Mouse (Mus musculus): ENCODE results near the gene Tinf2. TPM values are rescaled to one million over a fixed set of nuclear protein-coding genes. Genes with fewer than 3 reads are reported as not detected.

Tinf2 gene
- polyA plus RNA-seq, 1 experiment from 2014 or later: 32.2 TPM

DNA sequence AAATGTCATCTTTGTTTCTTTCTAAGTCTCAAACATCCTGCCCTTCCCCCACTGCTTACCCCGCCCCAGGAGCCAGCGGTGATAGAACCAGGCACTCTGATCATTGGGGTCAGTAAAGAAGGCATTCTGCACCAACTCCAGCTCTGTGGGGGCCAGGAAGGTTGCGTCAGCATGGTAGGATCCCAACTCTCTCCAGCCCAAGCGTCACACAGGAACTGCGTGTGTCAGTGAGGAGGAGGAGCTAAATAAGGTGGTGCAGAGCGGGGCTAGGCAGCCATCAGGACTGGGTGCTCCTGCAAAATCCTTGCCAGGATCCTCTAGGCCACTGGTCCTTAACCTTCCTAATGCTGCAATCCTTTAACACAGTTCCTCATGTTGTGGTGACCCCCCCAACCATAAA lies 38.1 kb upstream of the Tinf2 start:
- H3K4me2 ChIP-seq: no peak overlapping the region
- 85% methylated on average over 6 of the region's 6 CpGs for WGBS (ENCODE audit: insufficient replicate concordance)
- H3K27ac ChIP-seq: no peak overlapping the region
- no peaks in the 10 kb centered on the region for H3K27me3 ChIP-seq (replicated peaks)
- H3K9ac ChIP-seq: no peak overlapping the region
- no peak overlapping the region for H3K4me3 ChIP-seq
- no peaks in the 10 kb centered on the region for H3K9me3 ChIP-seq (replicated peaks)
- peaks cover 44% of the 10 kb centered on the region for H3K36me3 ChIP-seq
- peaks cover 50% of the 10 kb centered on the region for H3K4me1 ChIP-seq
- no peak for ATAC-seq

DNA sequence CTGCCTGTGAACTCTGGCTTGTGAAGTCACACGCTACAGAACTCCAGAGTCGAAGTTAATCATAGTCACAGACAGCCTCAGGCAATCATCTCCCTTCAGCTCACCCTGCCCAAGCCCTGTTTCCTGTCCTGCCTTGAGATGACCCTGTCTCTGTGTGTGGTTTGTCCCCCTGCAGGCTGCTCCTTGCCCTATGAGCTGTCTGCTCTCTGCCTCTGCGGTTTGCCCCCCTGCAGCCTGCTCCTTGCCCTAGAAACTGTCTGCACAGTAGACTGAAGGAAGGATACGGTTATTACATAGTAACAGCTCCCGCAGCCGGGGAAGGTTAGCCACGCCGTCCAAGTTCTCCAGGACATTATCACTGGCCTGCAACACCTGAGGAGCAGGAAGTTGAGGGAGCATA lies 35.3 kb upstream of the Tinf2 start:
- 67% methylated on average over 8 of the region's 8 CpGs for WGBS (ENCODE audit: insufficient replicate concordance)
- ATAC-seq: no peak
- H3K4me2 ChIP-seq: no peak overlapping the region
- peaks cover 49% of the 10 kb centered on the region for H3K4me1 ChIP-seq
- no peak overlapping the region for H3K4me3 ChIP-seq
- no peak overlapping the region for H3K9ac ChIP-seq
- H3K27me3 ChIP-seq (replicated peaks): peaks cover 20% of the 10 kb centered on the region
- H3K27ac ChIP-seq: no peak overlapping the region
- no peaks in the 10 kb centered on the region for H3K9me3 ChIP-seq (replicated peaks)
- peaks cover 44% of the 10 kb centered on the region for H3K36me3 ChIP-seq

DNA sequence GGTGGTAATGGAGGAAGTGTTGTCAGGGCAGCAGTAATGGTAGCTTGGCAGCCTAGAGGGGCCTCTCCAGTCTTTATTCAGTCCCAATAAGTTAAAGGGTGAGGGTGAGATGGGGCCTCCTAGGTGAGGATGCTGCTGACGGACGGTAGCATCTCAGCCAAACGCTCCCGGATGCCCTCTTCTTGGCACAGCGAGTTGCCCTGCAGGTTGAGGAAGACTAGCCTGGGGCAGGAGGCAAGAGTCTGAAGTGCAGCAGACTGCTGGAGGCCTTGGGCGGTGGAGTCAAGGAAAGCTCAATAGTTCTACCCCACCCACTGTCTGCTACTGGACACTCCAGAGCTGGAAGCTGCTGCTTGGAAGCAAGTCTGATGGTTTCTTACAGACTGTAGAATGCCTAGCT lies 34.7 kb upstream of the Tinf2 start:
- WGBS (ENCODE audit: insufficient replicate concordance): 76% methylated on average over 6 of the region's 6 CpGs
- peaks cover 21% of the 10 kb centered on the region for H3K27me3 ChIP-seq (replicated peaks)
- H3K9ac ChIP-seq: no peak overlapping the region
- no peak overlapping the region for H3K4me3 ChIP-seq
- no peak for ATAC-seq
- no peak overlapping the region for H3K27ac ChIP-seq
- peaks cover 50% of the 10 kb centered on the region for H3K4me1 ChIP-seq
- H3K36me3 ChIP-seq: peaks cover 44% of the 10 kb centered on the region
- H3K4me2 ChIP-seq: no peak overlapping the region
- no peaks in the 10 kb centered on the region for H3K9me3 ChIP-seq (replicated peaks)

DNA sequence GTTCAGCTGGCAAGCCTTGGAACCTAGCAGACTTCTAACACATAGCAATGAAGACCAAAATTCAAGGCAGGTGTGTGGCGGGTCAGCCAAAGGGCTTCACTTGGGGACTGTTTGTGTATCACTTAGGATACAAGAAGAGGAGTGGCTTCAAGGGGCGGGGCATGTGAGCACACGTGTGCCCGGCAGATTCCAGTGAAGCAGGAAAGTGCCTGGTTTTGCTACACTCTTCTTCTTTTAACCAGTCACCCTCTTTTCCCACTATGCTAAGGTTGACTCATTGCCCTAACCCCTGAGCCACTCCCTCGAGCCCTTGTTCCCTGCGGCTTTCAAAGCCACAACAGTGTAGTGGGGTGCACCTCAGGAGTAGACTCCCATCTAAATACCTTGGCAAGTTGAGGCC lies 33.3 kb upstream of the Tinf2 start:
- no peak overlapping the region for H3K9ac ChIP-seq
- 30% methylated on average over 6 of the region's 6 CpGs for WGBS (ENCODE audit: insufficient replicate concordance)
- ATAC-seq: no peak
- H3K36me3 ChIP-seq: peaks cover 39% of the 10 kb centered on the region
- peaks cover 21% of the 10 kb centered on the region for H3K27me3 ChIP-seq (replicated peaks)
- no peak overlapping the region for H3K27ac ChIP-seq
- no peaks in the 10 kb centered on the region for H3K9me3 ChIP-seq (replicated peaks)
- peaks cover 46% of the 10 kb centered on the region for H3K4me1 ChIP-seq
- H3K4me2 ChIP-seq: no peak overlapping the region
- no peak overlapping the region for H3K4me3 ChIP-seq

DNA sequence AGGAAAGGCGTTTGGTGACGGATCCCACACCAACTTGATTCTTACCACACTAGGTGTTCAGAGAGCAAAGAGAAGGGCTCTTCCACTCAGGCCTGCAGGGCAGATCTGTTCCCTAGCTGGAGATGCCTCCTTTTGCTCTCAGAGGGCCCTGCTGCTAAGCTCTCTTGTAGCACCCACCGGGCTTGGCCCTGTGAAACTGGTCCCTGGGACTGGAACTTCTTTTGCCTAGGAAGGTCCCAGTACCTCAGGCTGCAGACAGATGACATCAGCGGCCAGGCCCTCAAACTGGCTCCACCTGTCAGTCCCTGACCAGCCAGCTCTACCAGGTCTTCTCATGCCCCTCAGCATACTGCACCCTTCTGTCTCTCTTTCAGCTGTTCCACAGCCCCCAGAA lies 32.1 kb upstream of the Tinf2 start, which contains the start of gene Tgm1:
Tgm1 (minus strand) TSS at position 198 of the 394 bp plus-strand sequence.
- Histone ChIP-seq H3K9me3 (replicated peaks) (no peaks in the 10 kb centered on the region), H3K27ac (no peak within 1 kb of the TSS), H3K9ac (peak within 1 kb of the TSS; percentile 52; the same call in 1 of the 2 replicates), H3K4me2 (peak within 1 kb of the TSS; percentile 67), H3K36me3 (peaks cover 27% of the 10 kb centered on the region), H3K4me1 (peaks cover 42% of the 10 kb centered on the region), H3K27me3 (replicated peaks) (peaks cover 21% of the 10 kb centered on the region), H3K4me3 (peak within 1 kb of the TSS; percentile 36)
- WGBS (ENCODE audit: insufficient replicate concordance): 22% methylated on average over 4 of the region's 4 CpGs
- ATAC-seq: no peak

DNA sequence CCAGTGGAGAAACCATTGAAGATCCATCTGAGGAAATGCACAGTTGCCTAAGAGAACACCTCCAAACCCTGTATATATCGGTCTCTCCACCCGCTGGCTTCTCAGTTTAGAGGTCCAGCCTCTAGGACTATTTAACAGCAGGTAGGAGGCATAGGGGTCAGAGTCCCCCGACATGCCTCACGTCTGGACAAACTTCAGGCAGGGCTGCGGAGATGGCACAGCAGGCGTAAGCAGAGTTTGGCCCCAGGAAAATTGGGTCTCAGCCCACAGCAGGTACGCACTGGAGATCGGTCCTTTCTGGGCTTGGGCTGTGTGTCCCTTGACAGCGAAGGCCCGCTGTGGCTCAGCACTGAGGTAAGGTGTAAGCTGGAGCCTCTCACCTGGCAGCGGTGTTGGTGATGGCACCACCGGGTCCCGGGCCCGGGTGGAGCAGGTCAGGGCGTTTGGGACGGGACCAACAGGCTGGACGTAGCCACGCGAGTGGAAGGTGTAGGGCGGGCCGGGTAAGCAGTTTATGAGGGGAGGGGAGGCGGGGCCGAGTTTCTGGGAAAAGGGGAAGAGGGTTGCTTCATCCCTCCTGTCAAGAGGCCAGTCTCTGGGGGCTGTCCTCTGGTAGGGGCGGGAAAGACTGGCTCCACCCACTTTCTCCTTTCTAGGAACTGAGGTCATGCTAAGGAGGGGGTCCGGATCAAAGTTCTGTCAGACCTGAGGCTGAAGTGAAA lies 31.5 kb upstream of the Tinf2 start:
- ATAC-seq: peak; percentile 43
- Histone ChIP-seq H3K4me3 (peak overlapping the region; percentile 36), H3K4me1 (peaks cover 42% of the 10 kb centered on the region), H3K4me2 (peak overlapping the region; percentile 67), H3K9ac (peak overlapping the region; percentile 52; the same call in 1 of the 2 replicates), H3K27ac (no peak overlapping the region), H3K36me3 (peaks cover 22% of the 10 kb centered on the region), H3K9me3 (replicated peaks) (no peaks in the 10 kb centered on the region), H3K27me3 (replicated peaks) (peaks cover 21% of the 10 kb centered on the region)
- WGBS (ENCODE audit: insufficient replicate concordance): 13% methylated on average over 25 of the region's 25 CpGs

DNA sequence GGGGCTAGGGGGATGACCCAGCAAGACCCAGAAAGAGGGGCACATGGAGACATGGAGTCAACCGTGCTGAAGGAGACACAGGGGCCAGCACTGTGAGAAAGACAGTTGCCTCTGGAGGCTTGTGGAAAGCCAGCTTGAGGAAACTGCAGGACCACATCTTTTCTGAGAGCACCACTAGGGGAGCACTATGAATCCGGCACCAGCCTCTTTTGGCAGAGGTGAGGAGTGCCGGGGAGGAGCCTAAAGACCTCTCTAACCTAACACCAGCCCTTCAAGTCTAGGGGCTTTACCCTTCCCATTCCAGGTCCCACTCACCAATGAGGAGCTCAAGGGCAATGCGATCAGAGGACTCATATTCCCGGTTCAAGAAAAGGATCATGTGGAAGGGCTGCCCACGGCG lies 30.2 kb upstream of the Tinf2 start:
- no peak overlapping the region for H3K4me3 ChIP-seq
- H3K4me1 ChIP-seq: peaks cover 53% of the 10 kb centered on the region
- 67% methylated on average over 7 of the region's 7 CpGs for WGBS (ENCODE audit: insufficient replicate concordance)
- H3K36me3 ChIP-seq: peaks cover 8% of the 10 kb centered on the region
- no peak overlapping the region for H3K9ac ChIP-seq
- no peak overlapping the region for H3K27ac ChIP-seq
- peaks cover 21% of the 10 kb centered on the region for H3K27me3 ChIP-seq (replicated peaks)
- H3K4me2 ChIP-seq: no peak overlapping the region
- H3K9me3 ChIP-seq (replicated peaks): no peaks in the 10 kb centered on the region
- no peak for ATAC-seq

DNA sequence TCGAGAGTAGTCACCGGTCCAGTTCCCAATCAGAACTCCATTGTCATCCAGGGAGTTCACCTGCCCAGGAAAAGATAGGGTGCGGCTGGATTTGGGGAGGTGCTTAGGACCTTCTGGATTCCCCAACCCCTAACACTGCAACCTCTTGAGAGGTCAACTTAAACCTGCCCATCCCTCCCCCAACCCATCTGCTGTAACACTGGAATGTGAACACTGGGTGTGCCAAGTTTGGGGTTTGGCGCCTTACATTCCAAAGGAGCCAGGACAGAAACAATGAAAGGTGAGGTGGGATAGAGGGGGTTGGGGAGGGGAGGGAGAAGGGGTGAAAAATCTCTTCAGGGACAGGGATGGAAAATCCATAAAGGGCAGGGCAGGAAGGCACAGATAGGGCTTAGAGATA lies 27.9 kb upstream of the Tinf2 start:
- no peak overlapping the region for H3K4me2 ChIP-seq
- peaks cover 59% of the 10 kb centered on the region for H3K4me1 ChIP-seq
- no peak overlapping the region for H3K4me3 ChIP-seq
- no peaks in the 10 kb centered on the region for H3K36me3 ChIP-seq
- H3K27me3 ChIP-seq (replicated peaks): peaks cover 21% of the 10 kb centered on the region
- ATAC-seq: no peak
- 80% methylated on average over 4 of the region's 4 CpGs for WGBS (ENCODE audit: insufficient replicate concordance)
- H3K9me3 ChIP-seq (replicated peaks): no peaks in the 10 kb centered on the region
- no peak overlapping the region for H3K27ac ChIP-seq
- H3K9ac ChIP-seq: no peak overlapping the region

DNA sequence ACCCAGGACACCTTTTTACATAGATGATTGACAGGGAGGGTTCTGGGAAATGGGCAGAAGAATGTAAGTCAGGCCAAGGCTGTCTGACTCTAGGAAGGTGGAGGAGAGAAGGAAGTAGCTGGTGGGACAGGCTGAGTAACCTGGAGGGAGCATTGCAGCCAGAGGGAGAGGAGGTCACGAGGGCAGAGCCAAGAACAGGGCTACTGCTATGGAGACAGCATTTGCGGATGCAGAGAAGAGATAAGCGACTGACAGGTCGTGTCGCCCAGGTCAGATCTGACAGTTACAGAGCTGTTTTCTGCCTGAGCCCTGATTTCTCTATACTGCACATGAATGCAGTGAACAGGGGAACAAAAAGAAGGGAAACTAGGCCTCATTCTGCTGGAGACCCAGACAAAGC lies 25.8 kb upstream of the Tinf2 start:
- Histone ChIP-seq H3K27ac (no peak overlapping the region), H3K27me3 (replicated peaks) (peaks cover 6% of the 10 kb centered on the region), H3K9ac (no peak overlapping the region), H3K4me2 (no peak overlapping the region), H3K9me3 (replicated peaks) (no peaks in the 10 kb centered on the region), H3K36me3 (no peaks in the 10 kb centered on the region), H3K4me3 (no peak overlapping the region), H3K4me1 (peaks cover 40% of the 10 kb centered on the region)
- WGBS (ENCODE audit: insufficient replicate concordance): 16% methylated on average over 5 of the region's 5 CpGs
- peak; percentile 63 for ATAC-seq

DNA sequence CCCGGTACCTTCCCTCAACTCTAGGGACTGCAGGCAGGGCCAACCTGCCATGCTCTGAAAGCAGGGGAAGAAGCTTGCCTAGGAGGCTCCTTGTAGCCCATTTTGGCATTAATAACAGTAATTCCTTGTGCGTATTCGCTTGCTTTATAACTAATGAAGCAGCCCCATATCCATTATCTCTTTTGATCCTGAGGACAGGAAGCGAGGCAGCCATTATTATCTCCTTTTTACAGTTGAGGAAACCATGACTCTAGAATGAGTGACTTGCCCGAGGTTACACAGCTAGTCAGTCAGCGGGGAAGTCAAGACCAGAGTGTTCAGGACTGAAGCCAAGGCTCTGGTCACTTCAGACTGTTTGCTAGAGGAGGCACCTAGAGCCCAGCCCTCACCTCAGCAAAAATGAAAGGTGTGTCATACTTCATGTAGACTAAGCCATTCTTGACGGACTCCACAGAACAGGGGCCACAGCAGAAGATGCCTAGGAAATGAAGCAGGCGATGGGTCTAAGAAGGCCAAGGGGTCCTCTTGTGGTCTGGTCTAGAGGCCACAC lies 24.5 kb upstream of the Tinf2 start:
- Histone ChIP-seq H3K4me2 (no peak overlapping the region), H3K9ac (no peak overlapping the region), H3K4me3 (no peak overlapping the region), H3K36me3 (no peaks in the 10 kb centered on the region), H3K27me3 (replicated peaks) (no peaks in the 10 kb centered on the region; the same call in none of the 2 replicates), H3K9me3 (replicated peaks) (no peaks in the 10 kb centered on the region), H3K4me1 (peaks cover 31% of the 10 kb centered on the region), H3K27ac (no peak overlapping the region)
- ATAC-seq: no peak
- WGBS (ENCODE audit: insufficient replicate concordance): 57% methylated on average over 8 of the region's 8 CpGs

DNA sequence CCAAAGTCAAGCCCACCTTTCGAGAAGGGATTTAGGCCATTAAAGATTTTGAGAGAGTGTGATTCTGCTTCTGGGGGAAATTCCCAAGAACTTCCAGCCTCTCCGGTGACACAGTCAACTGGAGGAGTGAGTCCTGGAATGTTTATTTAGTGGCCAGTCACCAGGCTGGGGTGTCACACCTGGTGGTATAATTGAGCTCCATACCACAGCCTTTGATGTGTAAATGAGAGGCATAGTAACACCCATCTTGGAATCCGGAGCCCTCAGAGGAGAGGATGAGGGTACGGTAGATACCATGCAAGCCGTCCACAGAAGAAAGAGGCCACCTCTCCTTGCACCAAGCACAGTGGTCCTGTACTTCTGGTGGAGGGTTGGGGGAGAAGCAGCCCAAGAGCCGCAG lies 21.1 kb upstream of the Tinf2 start:
- ATAC-seq: no peak
- H3K9me3 ChIP-seq (replicated peaks): no peaks in the 10 kb centered on the region
- no peaks in the 10 kb centered on the region; the same call in 1 of the 2 replicates for H3K27me3 ChIP-seq (replicated peaks)
- 70% methylated on average over 6 of the region's 6 CpGs for WGBS (ENCODE audit: insufficient replicate concordance)
- peaks cover 28% of the 10 kb centered on the region for H3K4me1 ChIP-seq
- no peaks in the 10 kb centered on the region for H3K36me3 ChIP-seq
- no peak overlapping the region for H3K4me2 ChIP-seq
- no peak overlapping the region for H3K27ac ChIP-seq
- H3K4me3 ChIP-seq: no peak overlapping the region
- no peak overlapping the region for H3K9ac ChIP-seq

DNA sequence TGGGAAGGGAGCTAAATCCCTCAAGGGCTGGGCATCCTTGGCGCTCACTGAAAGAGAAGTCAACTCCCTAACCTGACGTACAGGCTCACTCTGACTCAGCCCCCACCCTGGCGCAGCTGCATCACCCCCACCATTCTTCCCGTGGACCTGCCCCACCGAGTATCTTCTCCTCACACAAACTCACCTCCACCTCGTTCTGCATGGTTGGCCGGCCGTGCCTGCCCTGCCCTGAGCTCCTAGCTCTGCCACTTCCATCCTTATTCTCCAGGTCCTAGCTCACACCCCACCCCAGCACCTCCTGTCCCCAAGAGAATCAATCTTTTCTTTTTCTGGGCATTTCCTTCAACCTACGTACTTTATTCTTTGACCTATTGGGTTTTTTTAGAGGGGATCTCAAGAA lies 19.5 kb upstream of the Tinf2 start:
- Histone ChIP-seq H3K27ac (no peak overlapping the region), H3K4me3 (no peak overlapping the region), H3K4me2 (no peak overlapping the region), H3K9ac (no peak overlapping the region), H3K9me3 (replicated peaks) (no peaks in the 10 kb centered on the region), H3K36me3 (no peaks in the 10 kb centered on the region), H3K4me1 (peaks cover 12% of the 10 kb centered on the region), H3K27me3 (replicated peaks) (no peaks in the 10 kb centered on the region; the same call in 1 of the 2 replicates)
- WGBS (ENCODE audit: insufficient replicate concordance): 66% methylated on average over 9 of the region's 9 CpGs
- ATAC-seq: no peak

Measured in liver, embryonic 12.5 days (tissue).